Mouse (Mus musculus) v-Abl transformed pro-B cells (cell line): ENCODE data around the gene Cd300lg.

Experiments used
- in situ Hi-C, 2 experiments: fragments of 400-800 bp; cut with MboI; formaldehyde crosslinking; loops; one replicate each; pipeline ENCODE4 v1.15.1; 2025; ENCODE audit not compliant: unreplicated experiment in 2 of 2

The Cd300lg gene

GRCm38 (mm10) chr11:102044691-102045212, 3.4 kb downstream of the Cd300lg start:
- in situ Hi-C loops = loop anchor here in 1 of 2 experiments (10.0 kb wide), 1 partner anchor 130 kb away; no protein-coding TSS in a partner anchor

- in situ Hi-C loops = loop anchor here in 1 of 2 experiments (10.0 kb wide), 1 partner anchor 132 kb away; no protein-coding TSS in a partner anchor
Observed at GRCm38 (mm10) chr11:102046607-102047006, 5.3 kb downstream of the Cd300lg start.

GRCm38 (mm10) chr11:102049875-102050482, 8.7 kb downstream of the Cd300lg start:
- in situ Hi-C loops = loop anchor here (10.0 kb wide), 1 partner anchor 135 kb away; no protein-coding TSS in a partner anchor

- in situ Hi-C loops = loop anchor here in 1 of 2 experiments (10.0 kb wide), 1 partner anchor 137 kb away; no protein-coding TSS in a partner anchor
Observed at GRCm38 (mm10) chr11:102051541-102051940, 10.2 kb downstream of the Cd300lg start.

- in situ Hi-C loops = loop anchor here in 1 of 2 experiments (10.0 kb wide), 1 partner anchor 137 kb away; no protein-coding TSS in a partner anchor
Observed at GRCm38 (mm10) chr11:102051954-102052353, 10.6 kb downstream of the Cd300lg start.

- in situ Hi-C loops = loop anchor here in 1 of 2 experiments (10.0 kb wide), 1 partner anchor 138 kb away; no protein-coding TSS in a partner anchor
Observed at GRCm38 (mm10) chr11:102052697-102053096, 11.4 kb downstream of the Cd300lg start.

- in situ Hi-C loops = loop anchor here in 1 of 2 experiments (10.0 kb wide), 1 partner anchor 138 kb away; no protein-coding TSS in a partner anchor
Observed at GRCm38 (mm10) chr11:102053183-102053582, 11.9 kb downstream of the Cd300lg start.

- in situ Hi-C loops = loop anchor here in 1 of 2 experiments (10.0 kb wide), 1 partner anchor 139 kb away; no protein-coding TSS in a partner anchor
Observed at GRCm38 (mm10) chr11:102053847-102054246, 12.5 kb downstream of the Cd300lg start.

- in situ Hi-C loops = loop anchor here (5.0 to 10.0 kb wide), 3 partner anchors 76 to 593 kb away; partner anchors contain the start of gene Hdac5 (in 1 of the 2)
Observed at GRCm38 (mm10) chr11:102061236-102061940, 20.1 kb downstream of the Cd300lg start.

- in situ Hi-C loops = loop anchor here (5.0 to 10.0 kb wide), 3 partner anchors 75 to 593 kb away; partner anchors contain the start of gene Hdac5 (in 1 of the 2)
Observed at GRCm38 (mm10) chr11:102061941-102062473, 20.7 kb downstream of the Cd300lg start.

GRCm38 (mm10) chr11:102063076-102063475, 21.8 kb downstream of the Cd300lg start:
- in situ Hi-C loops = loop anchor here (5.0 to 10.0 kb wide), 3 partner anchors 74 to 592 kb away; partner anchors contain the start of gene Hdac5 (in 1 of the 2)

GRCm38 (mm10) chr11:102068969-102069368, 27.7 kb downstream of the Cd300lg start:
- in situ Hi-C loops = loop anchor here (5.0 to 10.0 kb wide), 5 partner anchors 68 to 586 kb away; partner anchors contain the start of genes Asb16 (in 1 of the 2) and Hdac5 (in 1 of the 2)

- in situ Hi-C loops = loop anchor here (5.0 to 10.0 kb wide), 5 partner anchors 68 to 585 kb away; partner anchors contain the start of genes Asb16 (in 1 of the 2) and Hdac5 (in 1 of the 2)
Observed at GRCm38 (mm10) chr11:102069633-102070032, 28.3 kb downstream of the Cd300lg start.

- in situ Hi-C loops = no loop called here
Observed at GRCm38 (mm10) chr11:102070426-102070825, 29.1 kb downstream of the Cd300lg start.

- in situ Hi-C loops = no loop called here
Observed at GRCm38 (mm10) chr11:102072729-102073128, 31.4 kb downstream of the Cd300lg start.

- in situ Hi-C loops = no loop called here
Observed at GRCm38 (mm10) chr11:102073722-102074121, 32.4 kb downstream of the Cd300lg start.

GRCm38 (mm10) chr11:102082322-102082721, 41.0 kb downstream of the Cd300lg start:
- in situ Hi-C loops = no loop called here

GRCm38 (mm10) chr11:102083193-102083592, 41.9 kb downstream of the Cd300lg start:
- in situ Hi-C loops = no loop called here

- in situ Hi-C loops = no loop called here
Observed at GRCm38 (mm10) chr11:102084159-102084558, 42.9 kb downstream of the Cd300lg start.

GRCm38 (mm10) chr11:102086331-102086730, 45.0 kb downstream of the Cd300lg start:
- in situ Hi-C loops = no loop called here
